Mouse (Mus musculus) C2C12 (cell line): ENCODE results near the gene Gars. TPM values are rescaled to one million over a fixed set of nuclear protein-coding genes. Genes with fewer than 3 reads are reported as not detected.

ENCODE experiments used
- H3K27me3 ChIP-seq: one replicate; pipeline ENCODE4 v1.6.1; 2011; ENCODE audit not compliant: control insufficient read depth, insufficient read depth, insufficient read length
- H3K36me3 ChIP-seq: one replicate; pipeline ENCODE4 v1.6.1; 2011; ENCODE audit not compliant: control insufficient read depth, insufficient read depth
- H3K4me3 ChIP-seq: one replicate; pipeline ENCODE4 v1.5.1; 2011; ENCODE audit warnings: mild to moderate bottlenecking, control low read depth; ENCODE audit not compliant: poor library complexity, insufficient read depth, severe bottlenecking
- H3K79me2 ChIP-seq: one replicate; pipeline ENCODE4 v1.6.1; 2011; ENCODE audit not compliant: control insufficient read depth, insufficient read depth
- H3K79me3 ChIP-seq: one replicate; pipeline ENCODE4 v1.6.1; 2011; ENCODE audit warnings: low read depth, control low read depth
- H3ac ChIP-seq: one replicate; pipeline ENCODE3; 2011; ENCODE audit warnings: low read depth; ENCODE audit not compliant: control insufficient read depth, insufficient read length
- CEBPB ChIP-seq: IDR thresholded peaks from one replicate; pipeline ENCODE4 v1.6.1; 2011; ENCODE audit warnings: low read depth, mild to moderate bottlenecking, control low read depth, moderate library complexity
- CTCF ChIP-seq: IDR thresholded peaks from one replicate; pipeline ENCODE4 v1.5.1; 2011; ENCODE audit not compliant: control insufficient read depth, insufficient read depth, insufficient read length
- FOSL1 ChIP-seq: IDR thresholded peaks from one replicate; pipeline ENCODE4 v1.8.0; 2011; ENCODE audit warnings: mild to moderate bottlenecking, low read length; ENCODE audit not compliant: poor library complexity, insufficient read depth, severe bottlenecking
- MAX ChIP-seq: IDR thresholded peaks from one replicate; pipeline ENCODE4 v1.6.1; 2011; ENCODE audit warnings: mild to moderate bottlenecking, control low read depth
- MYOD1 ChIP-seq: IDR thresholded peaks from one replicate; pipeline ENCODE4 v1.6.1; 2011; ENCODE audit warnings: low read depth; ENCODE audit not compliant: control insufficient read depth, insufficient read length
- MYOG ChIP-seq: IDR thresholded peaks from one replicate; pipeline ENCODE4 v1.6.1; 2011; ENCODE audit not compliant: control insufficient read depth, insufficient read length; ENCODE audit errors: extremely low read depth
- USF1 ChIP-seq: IDR thresholded peaks from one replicate; pipeline ENCODE4 v1.6.1; 2011; ENCODE audit warnings: low read depth, mild to moderate bottlenecking, control low read depth, moderate library complexity
- polyA plus RNA-seq: library from polyadenylated mRNA; unstranded; fragments of >200 nt; fragmentation: generic; extraction: Trizol; gene quantifications from one replicate; pipeline ENCODE4 v1.2.1, GENCODE M21; 2012; ENCODE audit warnings: missing spikeins

Gene Gars
- polyA plus RNA-seq, 1 experiment, result 204 TPM

- Histone ChIP-seq H3K27me3 (peaks cover 52% of the 10 kb centered on the region), H3K36me3 (no peaks in the 10 kb centered on the region), H3K79me3 (no peaks in the 10 kb centered on the region), H3ac (no peak overlapping the region), H3K79me2 (no peaks in the 10 kb centered on the region), H3K4me3 (no peak overlapping the region)
- TF ChIP-seq CEBPB (no peak), CTCF (no peak), MYOD1 (no peak), MYOG (no peak), MAX (no peak), USF1 (no peak), FOSL1 (no peak)
Observed at GRCm38 (mm10) chr6:55117325-55118109, 79.7 kb downstream of the Gars start.

- TF ChIP-seq MAX, result no peak
- no peak for TF ChIP-seq CTCF
- TF ChIP-seq CEBPB, result no peak
- TF ChIP-seq FOSL1, result no peak
- no peak for TF ChIP-seq MYOD1
- no peak for TF ChIP-seq USF1
- TF ChIP-seq MYOG, result no peak
Observed at GRCm38 (mm10) chr6:55123056-55123455, 85.2 kb downstream of the Gars start.

GRCm38 (mm10) chr6:55126576-55126975 is 88.8 kb downstream of the Gars start:
- Histone ChIP-seq H3K36me3 (no peaks in the 10 kb centered on the region), H3K27me3 (peaks cover 8% of the 10 kb centered on the region), H3ac (no peak overlapping the region), H3K4me3 (no peak overlapping the region), H3K79me3 (no peaks in the 10 kb centered on the region), H3K79me2 (no peaks in the 10 kb centered on the region)
- TF ChIP-seq CTCF (no peak), USF1 (no peak), MAX (no peak), MYOD1 (no peak)

More at GRCm38 (mm10) chr6:55123056-55123455, 85.2 kb downstream of the Gars start:
- H3K4me3 ChIP-seq, result no peak overlapping the region
- H3K36me3 ChIP-seq, result no peaks in the 10 kb centered on the region
- no peak overlapping the region for H3ac ChIP-seq
- H3K79me3 ChIP-seq, result no peaks in the 10 kb centered on the region
- H3K79me2 ChIP-seq, result no peaks in the 10 kb centered on the region
- H3K27me3 ChIP-seq, result peaks cover 13% of the 10 kb centered on the region

GRCm38 (mm10) chr6:55128391-55128790 is 90.6 kb downstream of the Gars start:
- H3K4me3 ChIP-seq, result no peak overlapping the region
- H3K79me3 ChIP-seq, result no peaks in the 10 kb centered on the region
- H3K36me3 ChIP-seq, result no peaks in the 10 kb centered on the region
- TF ChIP-seq MYOD1 (no peak), CTCF (no peak), CEBPB (no peak), FOSL1 (no peak), MAX (no peak), USF1 (no peak), MYOG (no peak)
- peaks cover 8% of the 10 kb centered on the region for H3K27me3 ChIP-seq
- no peak overlapping the region for H3ac ChIP-seq
- no peaks in the 10 kb centered on the region for H3K79me2 ChIP-seq

Other genes starting within 250 kb of the Gars start
- 3.1 TPM for gene Znrf2, start 221.1 kb upstream of the Gars start, polyA plus RNA-seq
- gene Nod1, start 65.4 kb upstream of the Gars start, polyA plus RNA-seq, result 1.1 TPM
- gene Ggct, start 45.1 kb upstream of the Gars start, polyA plus RNA-seq, result 5.7 TPM
- gene Crhr2, start 95.0 kb downstream of the Gars start, polyA plus RNA-seq, result 0.01 TPM
- not detected for gene Inmt, start 137.0 kb downstream of the Gars start, polyA plus RNA-seq
- gene Mindy4, start 165.4 kb downstream of the Gars start, polyA plus RNA-seq, result 2.6 TPM